Mouse (Mus musculus): ENCODE measurements at regions not wholly inside any gene's neighbourhood (a gene's known extent, or its start where the extent isn't known, plus 50 kb on each side); places are given as distances from the start of the nearest gene placed in this dataset.

GRCm38 (mm10) chr14:72197972-72198371 lies 293.7 kb downstream of the Gm9195 start:
- Histone ChIP-seq H3K36me3 (ENCODE audit: insufficient read depth, low read length) (no peaks in the 10 kb centered on the region), H3K27me3 (ENCODE audit: insufficient read depth, low read length) (no peaks in the 10 kb centered on the region), H3K27ac (no peak overlapping the region), H3K4me2 (ENCODE audit: low read length) (no peak overlapping the region), H3K4me3 (replicated peaks; ENCODE audit: low read depth, low read length) (no peak overlapping the region), H3K9ac (ENCODE audit: low read depth, low read length) (no peak overlapping the region), H3K9me3 (replicated peaks; ENCODE audit: low read length) (no peaks in the 10 kb centered on the region), H3K4me1 (replicated peaks; ENCODE audit: insufficient read depth, low read length) (no peaks in the 10 kb centered on the region)
- 35% methylated on average over 7 of the region's 7 CpGs for WGBS
- TF ChIP-seq CTCF (IDR thresholded peaks at IDR 0.05; ENCODE audit: low read depth) = no peak
- DNase-seq (ENCODE audit: low spot score) = peak; percentile 67
- ATAC-seq (replicated peaks; ENCODE audit: low FRiP score, low read depth) = no peak

GRCm38 (mm10) chr14:72187329-72187984 lies 304.2 kb downstream of the Gm9195 start:
- 26% methylated on average over 5 of the region's 5 CpGs for WGBS
- no peaks in the 10 kb centered on the region for H3K4me1 ChIP-seq (replicated peaks; ENCODE audit: insufficient read depth, low read length)
- DNase-seq (ENCODE audit: low spot score) (peak; percentile 49), ATAC-seq (replicated peaks; ENCODE audit: low FRiP score, low read depth) (0 out of 2 replicates have a peak, but pooled peaks have one; percentile 29)
- H3K4me3 ChIP-seq (replicated peaks; ENCODE audit: low read depth, low read length) = no peak overlapping the region
- TF ChIP-seq CTCF (IDR thresholded peaks at IDR 0.05; ENCODE audit: low read depth) = peak; percentile 82
- H3K36me3 ChIP-seq (ENCODE audit: insufficient read depth, low read length) = no peaks in the 10 kb centered on the region
- H3K27me3 ChIP-seq (ENCODE audit: insufficient read depth, low read length) = no peaks in the 10 kb centered on the region
- no peak overlapping the region for H3K4me2 ChIP-seq (ENCODE audit: low read length)
- H3K27ac ChIP-seq = no peak overlapping the region
- H3K9ac ChIP-seq (ENCODE audit: low read depth, low read length) = no peak overlapping the region
- H3K9me3 ChIP-seq (replicated peaks; ENCODE audit: low read length) = no peaks in the 10 kb centered on the region

DNA sequence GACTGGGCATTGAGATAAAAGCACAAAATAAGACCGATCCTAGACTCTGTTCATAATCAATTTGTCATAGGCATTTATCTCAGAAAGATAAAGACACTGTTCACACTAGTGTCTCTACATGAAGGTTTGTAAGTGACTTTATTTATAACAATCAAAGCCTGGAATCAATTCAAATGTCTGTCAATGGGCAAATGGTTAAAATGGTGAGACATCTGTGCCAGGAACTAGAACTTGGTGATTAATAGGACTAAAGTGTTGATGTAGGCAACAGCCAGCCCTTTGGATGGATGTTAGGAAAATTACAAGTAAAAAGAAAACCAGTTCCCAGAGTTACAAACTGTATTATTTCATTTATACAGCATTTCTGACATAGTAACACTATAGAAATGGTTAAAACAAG lies 315.9 kb downstream of the Gm9195 start:
- H3K36me3 ChIP-seq (ENCODE audit: insufficient read depth, low read length) = no peaks in the 10 kb centered on the region
- DNase-seq (ENCODE audit: low spot score) = no peak
- no peak overlapping the region for H3K4me2 ChIP-seq (ENCODE audit: low read length)
- no peaks in the 10 kb centered on the region for H3K27me3 ChIP-seq (ENCODE audit: insufficient read depth, low read length)
- H3K4me3 ChIP-seq (replicated peaks; ENCODE audit: low read depth, low read length) = no peak overlapping the region
- WGBS = 95% methylated on average over 1 of the region's 1 CpGs
- ATAC-seq (replicated peaks; ENCODE audit: low FRiP score, low read depth) = no peak
- H3K9me3 ChIP-seq (replicated peaks; ENCODE audit: low read length) = no peaks in the 10 kb centered on the region
- no peak for TF ChIP-seq CTCF (IDR thresholded peaks at IDR 0.05; ENCODE audit: low read depth)
- H3K9ac ChIP-seq (ENCODE audit: low read depth, low read length) = no peak overlapping the region
- no peaks in the 10 kb centered on the region for H3K4me1 ChIP-seq (replicated peaks; ENCODE audit: insufficient read depth, low read length)
- H3K27ac ChIP-seq = no peak overlapping the region

GRCm38 (mm10) chr14:72172549-72173405 lies 318.9 kb downstream of the Gm9195 start:
- no peaks in the 10 kb centered on the region for H3K36me3 ChIP-seq (ENCODE audit: insufficient read depth, low read length)
- H3K9me3 ChIP-seq (replicated peaks; ENCODE audit: low read length) = no peaks in the 10 kb centered on the region
- H3K27me3 ChIP-seq (ENCODE audit: insufficient read depth, low read length) = no peaks in the 10 kb centered on the region
- DNase-seq (ENCODE audit: low spot score) (no peak), ATAC-seq (replicated peaks; ENCODE audit: low FRiP score, low read depth) (no peak)
- H3K4me1 ChIP-seq (replicated peaks; ENCODE audit: insufficient read depth, low read length) = no peaks in the 10 kb centered on the region
- WGBS = 27% methylated on average over 20 of the region's 20 CpGs
- H3K9ac ChIP-seq (ENCODE audit: low read depth, low read length) = no peak overlapping the region
- no peak overlapping the region for H3K4me2 ChIP-seq (ENCODE audit: low read length)
- no peak for TF ChIP-seq CTCF (IDR thresholded peaks at IDR 0.05; ENCODE audit: low read depth)
- no peak overlapping the region for H3K4me3 ChIP-seq (replicated peaks; ENCODE audit: low read depth, low read length)
- no peak overlapping the region for H3K27ac ChIP-seq

DNA sequence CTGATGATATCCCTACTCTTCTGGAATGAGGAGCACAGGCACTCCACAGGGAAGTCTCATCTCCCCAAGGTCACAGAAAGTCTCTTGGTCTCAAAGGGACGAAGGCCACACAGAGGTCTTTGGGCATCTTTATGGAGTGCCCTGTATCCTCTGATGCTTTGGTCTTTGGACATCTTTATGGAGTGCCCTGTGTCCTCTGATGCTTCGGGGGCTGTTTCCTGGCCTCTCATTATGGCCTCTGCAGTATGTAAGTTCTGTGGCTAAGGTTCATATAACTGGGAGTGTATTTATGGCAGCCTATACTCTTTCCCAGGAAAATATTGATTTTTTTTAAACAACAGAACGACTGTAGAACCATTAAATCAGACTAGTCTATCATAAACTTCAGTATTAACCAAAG lies 319.9 kb downstream of the Gm9195 start:
- Histone ChIP-seq H3K27ac (no peak overlapping the region), H3K27me3 (ENCODE audit: insufficient read depth, low read length) (no peaks in the 10 kb centered on the region), H3K4me3 (replicated peaks; ENCODE audit: low read depth, low read length) (no peak overlapping the region), H3K9ac (ENCODE audit: low read depth, low read length) (no peak overlapping the region), H3K36me3 (ENCODE audit: insufficient read depth, low read length) (no peaks in the 10 kb centered on the region), H3K4me2 (ENCODE audit: low read length) (no peak overlapping the region), H3K4me1 (replicated peaks; ENCODE audit: insufficient read depth, low read length) (no peaks in the 10 kb centered on the region), H3K9me3 (replicated peaks; ENCODE audit: low read length) (no peaks in the 10 kb centered on the region)
- ATAC-seq (replicated peaks; ENCODE audit: low FRiP score, low read depth) = no peak
- 48% methylated on average over 3 of the region's 3 CpGs for WGBS
- no peak for TF ChIP-seq CTCF (IDR thresholded peaks at IDR 0.05; ENCODE audit: low read depth)
- DNase-seq (ENCODE audit: low spot score) = no peak

- peak; percentile 76 for DNase-seq (ENCODE audit: low spot score)
- H3K9ac ChIP-seq (ENCODE audit: low read depth, low read length) = no peak overlapping the region
- WGBS = 4% methylated on average over 13 of the region's 13 CpGs
- no peaks in the 10 kb centered on the region for H3K36me3 ChIP-seq (ENCODE audit: insufficient read depth, low read length)
- no peaks in the 10 kb centered on the region for H3K9me3 ChIP-seq (replicated peaks; ENCODE audit: low read length)
- TF ChIP-seq CTCF (IDR thresholded peaks at IDR 0.05; ENCODE audit: low read depth) = no peak
- peak overlapping the region; percentile 8; the same call in 1 of the 2 replicates for H3K4me2 ChIP-seq (ENCODE audit: low read length)
- no peaks in the 10 kb centered on the region for H3K27me3 ChIP-seq (ENCODE audit: insufficient read depth, low read length)
- H3K4me1 ChIP-seq (replicated peaks; ENCODE audit: insufficient read depth, low read length) = 0 out of 2 replicates have a peak, but pooled peaks cover 3% of the 10 kb centered on the region
- peak; percentile 73; the same call in 1 of the 2 replicates for ATAC-seq (replicated peaks; ENCODE audit: low FRiP score, low read depth)
- no peak overlapping the region for H3K4me3 ChIP-seq (replicated peaks; ENCODE audit: low read depth, low read length)
- no peak overlapping the region for H3K27ac ChIP-seq
Measured at GRCm38 (mm10) chr14:72158537-72159323, 332.9 kb downstream of the Gm9195 start.

Data from kidney, postnatal 0 days (tissue).